Mouse (Mus musculus): ENCODE results near the gene 2410141K09Rik. TPM values are rescaled to one million over a fixed set of nuclear protein-coding genes. Genes with fewer than 3 reads are reported as not detected.
"Not testable (repeated sequence)": the region's sequence is repeated elsewhere in the genome, so short reads cannot be mapped to it uniquely, and the experiment has no call there.

Gene 2410141K09Rik
- total RNA-seq (2021): not detected
- polyA plus RNA-seq (2012; rRNA removed): not detected in 2 replicates
- long read RNA-seq: 0 reads

DNA sequence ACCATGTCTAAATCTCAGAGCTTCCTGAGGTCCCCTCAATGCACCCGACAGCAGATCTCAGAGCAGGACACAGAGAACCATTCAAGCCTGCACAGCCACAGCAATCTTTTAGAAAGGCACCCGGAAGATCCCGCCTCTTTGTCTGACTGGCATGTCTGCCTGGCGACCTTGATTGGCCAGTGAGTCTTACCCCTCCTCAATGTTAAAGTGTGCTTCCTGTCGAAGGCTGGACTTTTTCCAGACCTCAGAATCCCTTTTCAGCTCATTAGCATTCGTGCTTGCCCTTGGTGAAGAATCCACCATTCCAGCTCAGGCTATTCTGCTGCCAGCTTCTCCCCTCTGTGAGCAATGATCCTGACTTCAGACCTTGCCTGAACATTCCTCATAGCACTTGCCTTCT, at the start of gene 2410141K09Rik:
TSS of gene 2410141K09Rik (minus strand) at position 101 of the 400 bp plus-strand sequence.
- H3K4me1 ChIP-seq (ENCODE audit: control insufficient read depth, insufficient read depth, low read length); H3K36me3 ChIP-seq (ENCODE audit: control insufficient read depth, insufficient read depth, low read length); H3K4me3 ChIP-seq; H3K27me3 ChIP-seq (ENCODE audit: control insufficient read depth, insufficient read depth, low read length); H3K79me2 ChIP-seq (replicated peaks; ENCODE audit: control insufficient read depth, insufficient read depth, low read length); intact Hi-C loops (cut with DNase I); H3K9ac ChIP-seq (ENCODE audit: low read depth, low read length); DNase-seq; H3K27ac ChIP-seq: not testable (repeated sequence)
- WGBS: no CpG with 5 or more reads among the region's 6 CpGs

GRCm38 (mm10) chr13:66426858-66427257, 14.1 kb downstream of the 2410141K09Rik start:
- WGBS: no CpG with 5 or more reads among the region's 5 CpGs

GRCm38 (mm10) chr13:66414962-66415361, 26.0 kb downstream of the 2410141K09Rik start:
- WGBS: no CpG with 5 or more reads among the region's 2 CpGs
- DNase-seq; H3K79me2 ChIP-seq (replicated peaks; ENCODE audit: control insufficient read depth, insufficient read depth, low read length); H3K27ac ChIP-seq; H3K27me3 ChIP-seq (ENCODE audit: control insufficient read depth, insufficient read depth, low read length); H3K9ac ChIP-seq (ENCODE audit: low read depth, low read length); H3K4me1 ChIP-seq (ENCODE audit: control insufficient read depth, insufficient read depth, low read length); H3K36me3 ChIP-seq (ENCODE audit: control insufficient read depth, insufficient read depth, low read length); intact Hi-C loops (cut with DNase I); H3K4me3 ChIP-seq: not testable (repeated sequence)

More at GRCm38 (mm10) chr13:66426858-66427257, 14.1 kb downstream of the 2410141K09Rik start:
- H3K4me1 ChIP-seq (ENCODE audit: control insufficient read depth, insufficient read depth, low read length); H3K4me3 ChIP-seq; H3K36me3 ChIP-seq (ENCODE audit: control insufficient read depth, insufficient read depth, low read length); DNase-seq; H3K27ac ChIP-seq; H3K27me3 ChIP-seq (ENCODE audit: control insufficient read depth, insufficient read depth, low read length); H3K9ac ChIP-seq (ENCODE audit: low read depth, low read length); intact Hi-C loops (cut with DNase I); H3K79me2 ChIP-seq (replicated peaks; ENCODE audit: control insufficient read depth, insufficient read depth, low read length): not testable (repeated sequence)

Other genes with a start within 250 kb of the 2410141K09Rik start
- gene Gm10772, start 213.5 kb downstream of the 2410141K09Rik start, total RNA-seq (2021): not detected
- not detected in 2 replicates for gene Gm10772, start 213.5 kb downstream of the 2410141K09Rik start, polyA plus RNA-seq (2012; rRNA removed)